Mouse (Mus musculus): Measurements from ENCODE around the gene Ndst2. TPM values are rescaled to one million over a fixed set of nuclear protein-coding genes. Genes with fewer than 3 reads are reported as not detected.

Gene Ndst2
- polyA plus RNA-seq, 1 experiment: 37.9 TPM

DNA sequence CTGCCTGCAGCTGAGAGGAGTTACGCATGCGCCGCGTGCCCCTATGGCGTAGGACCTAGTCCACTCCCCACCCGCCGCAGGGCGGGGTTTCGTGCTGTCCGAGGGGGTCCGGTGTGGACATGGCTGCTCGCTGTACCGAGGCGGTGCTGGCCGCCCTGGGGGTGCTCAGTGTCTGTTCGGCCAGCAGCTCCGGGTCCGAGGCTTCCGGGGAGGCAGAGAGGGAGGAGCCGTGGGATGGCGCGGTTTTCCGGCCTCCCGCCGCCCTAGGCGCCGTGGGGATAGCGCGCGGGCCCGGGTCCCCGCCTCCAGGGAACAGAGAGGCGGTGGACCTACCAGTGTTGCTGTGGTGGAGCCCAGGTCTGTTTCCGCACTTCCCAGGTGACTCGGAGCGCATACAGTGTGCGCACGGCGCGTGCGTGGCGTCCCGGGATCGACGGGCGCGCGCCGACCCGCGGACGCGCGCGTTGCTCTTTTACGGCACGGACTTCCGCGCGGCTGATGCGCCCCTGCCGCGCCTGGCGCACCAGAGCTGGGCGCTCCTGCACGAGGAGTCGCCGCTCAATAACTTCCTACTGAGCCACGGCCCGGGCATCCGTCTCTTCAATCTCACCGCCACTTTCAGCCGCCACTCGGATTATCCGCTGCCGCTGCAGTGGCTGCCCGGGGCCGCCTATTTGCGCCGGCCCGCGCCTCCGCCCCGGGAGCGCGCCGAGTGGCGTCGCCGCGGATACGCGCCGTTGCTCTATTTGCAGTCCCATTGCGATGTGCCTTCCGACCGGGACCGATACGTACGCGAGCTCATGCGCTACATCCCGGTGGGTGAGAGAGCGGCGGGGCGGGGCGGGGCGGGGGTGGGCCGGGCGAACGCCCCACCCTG lies 39.2 kb downstream of the Ndst2 start, which contains the start of gene Fut11:
Gene Fut11 (plus strand): TSS at position 85 of the 877 bp plus-strand sequence.
- under 1% methylated on average over 111 of the region's 111 CpGs for WGBS
- peaks cover 9% of the 10 kb centered on the region; the same call in 1 of the 2 replicates for H3K4me1 ChIP-seq (ENCODE audit: control insufficient read depth, insufficient read depth, low read length)

DNA sequence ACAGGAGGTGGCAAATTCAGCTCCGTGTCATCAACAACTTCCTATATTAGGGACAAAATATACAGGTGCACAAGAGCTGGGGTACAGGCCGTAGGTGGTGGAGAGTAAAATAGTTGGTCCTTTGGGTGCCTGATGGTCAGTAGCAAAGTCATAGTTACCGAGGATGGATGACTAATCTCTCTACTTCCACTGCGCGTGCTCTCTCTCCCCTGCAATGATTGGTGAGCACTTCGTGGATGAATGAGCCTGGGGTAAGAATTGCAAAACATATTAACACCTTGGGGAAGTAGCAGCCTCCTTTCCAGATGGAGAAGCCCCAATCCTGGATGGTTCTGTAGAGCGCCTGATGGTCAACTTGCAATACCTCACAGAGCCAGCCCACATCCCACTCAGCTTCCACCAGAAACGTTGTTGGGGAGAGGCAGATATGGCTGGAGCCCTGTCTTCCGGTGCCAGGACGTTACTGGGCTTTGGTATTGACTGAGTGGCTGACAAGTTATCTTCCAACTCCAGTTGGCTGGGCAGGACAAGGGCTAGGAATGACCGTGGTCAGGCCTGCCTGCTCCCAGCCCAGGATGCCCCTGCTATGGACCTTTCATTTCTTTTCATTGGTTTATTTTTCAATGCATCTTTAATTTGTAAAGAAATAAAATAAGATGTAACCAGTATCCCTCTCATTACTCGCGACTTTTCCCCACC lies 40.0 kb downstream of the Ndst2 start:
- Histone ChIP-seq H3K27ac (ENCODE audit: insufficient read depth, low read length) (peak overlapping the region; percentile 97), H3K4me3 (replicated peaks; ENCODE audit: insufficient read depth, low read depth, low read length) (peak overlapping the region; percentile 90), H3K4me1 (ENCODE audit: control insufficient read depth, insufficient read depth, low read length) (peaks cover 9% of the 10 kb centered on the region; the same call in 1 of the 2 replicates), H3K27me3 (ENCODE audit: control insufficient read depth, insufficient read depth, low read length) (no peaks in the 10 kb centered on the region)
- DNase-seq: no peak
- TF ChIP-seq CTCF (IDR thresholded peaks at IDR 0.05; ENCODE audit: borderline replicate concordance, insufficient read depth, low read depth, low read length) (no peak), POLR2A (IDR thresholded peaks at IDR 0.05; ENCODE audit: borderline replicate concordance, insufficient read depth, low read length) (no peak)
- 36% methylated on average over 13 of the region's 13 CpGs for WGBS

More for the DNA sequence above, 39.2 kb downstream of the Ndst2 start, which contains the start of gene Fut11:
- peak; percentile 91 to 92 for DNase-seq
- peak within 1 kb of the TSS; percentile 90 for H3K4me3 ChIP-seq (replicated peaks; ENCODE audit: insufficient read depth, low read depth, low read length)
- no peaks in the 10 kb centered on the region for H3K27me3 ChIP-seq (ENCODE audit: control insufficient read depth, insufficient read depth, low read length)
- peak; percentile 82 for TF ChIP-seq POLR2A (IDR thresholded peaks at IDR 0.05; ENCODE audit: borderline replicate concordance, insufficient read depth, low read length)
- TF ChIP-seq CTCF (IDR thresholded peaks at IDR 0.05; ENCODE audit: borderline replicate concordance, insufficient read depth, low read depth, low read length): no peak
- H3K27ac ChIP-seq (ENCODE audit: insufficient read depth, low read length): peak within 1 kb of the TSS; percentile 97

DNA sequence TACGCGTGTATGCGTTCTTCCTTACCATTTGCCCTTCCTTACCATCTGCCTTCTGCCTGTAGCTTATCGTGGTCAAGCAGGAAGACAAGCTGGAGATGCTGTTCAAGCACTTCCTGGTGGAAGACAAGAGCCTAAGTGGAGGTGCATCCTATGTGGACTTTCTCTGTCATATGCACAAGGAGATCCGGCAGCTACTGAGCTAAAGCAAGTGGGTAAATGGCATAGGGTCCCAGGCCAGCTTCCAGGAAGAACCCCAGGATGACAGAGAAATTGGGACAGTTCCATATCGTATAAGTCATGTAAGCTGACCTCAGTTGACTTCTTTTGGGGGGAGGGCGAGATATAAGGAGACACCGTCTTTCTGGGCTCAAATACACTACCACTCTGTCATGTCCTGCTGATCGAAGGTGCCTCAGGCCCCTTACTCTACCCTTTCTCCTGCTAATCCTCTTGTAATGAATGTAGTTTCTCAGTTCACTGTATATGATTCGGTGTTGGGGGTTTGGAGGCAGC lies 40.7 kb downstream of the Ndst2 start:
- no peak for DNase-seq
- WGBS: 84% methylated on average over 10 of the region's 10 CpGs
- no peak for TF ChIP-seq POLR2A (IDR thresholded peaks at IDR 0.05; ENCODE audit: borderline replicate concordance, insufficient read depth, low read length)
- TF ChIP-seq CTCF (IDR thresholded peaks at IDR 0.05; ENCODE audit: borderline replicate concordance, insufficient read depth, low read depth, low read length): no peak
- 0 out of 2 replicates have a peak overlapping the region, but pooled peaks have one; percentile 18 for H3K27ac ChIP-seq (ENCODE audit: insufficient read depth, low read length)
- H3K27me3 ChIP-seq (ENCODE audit: control insufficient read depth, insufficient read depth, low read length): no peaks in the 10 kb centered on the region
- H3K4me1 ChIP-seq (ENCODE audit: control insufficient read depth, insufficient read depth, low read length): peaks cover 9% of the 10 kb centered on the region; the same call in 1 of the 2 replicates
- H3K4me3 ChIP-seq (replicated peaks; ENCODE audit: insufficient read depth, low read depth, low read length): no peak overlapping the region

DNA sequence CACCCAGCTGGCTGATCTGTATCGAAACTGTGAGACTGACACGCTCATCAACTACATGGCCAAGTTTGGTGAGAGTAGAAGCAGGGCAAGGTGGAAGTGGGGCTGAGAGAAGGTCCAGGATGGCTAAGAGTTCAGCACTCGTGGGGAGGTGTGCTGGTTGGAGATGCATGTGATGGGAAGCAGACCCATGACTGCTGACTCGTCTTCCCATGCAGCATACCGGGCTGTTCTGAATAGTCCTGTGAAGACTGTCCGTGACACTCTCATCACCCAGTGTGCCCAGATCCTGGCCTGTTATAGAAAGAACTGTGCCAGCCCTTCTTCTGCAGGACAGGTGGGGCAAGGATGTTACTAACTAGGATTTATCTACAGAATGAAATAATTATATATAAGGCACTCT lies 42.6 kb downstream of the Ndst2 start:
- DNase-seq: no peak
- no peaks in the 10 kb centered on the region for H3K27me3 ChIP-seq (ENCODE audit: control insufficient read depth, insufficient read depth, low read length)
- no peak overlapping the region for H3K4me3 ChIP-seq (replicated peaks; ENCODE audit: insufficient read depth, low read depth, low read length)
- H3K27ac ChIP-seq (ENCODE audit: insufficient read depth, low read length): no peak overlapping the region
- peaks cover 9% of the 10 kb centered on the region; the same call in 1 of the 2 replicates for H3K4me1 ChIP-seq (ENCODE audit: control insufficient read depth, insufficient read depth, low read length)
- 85% methylated on average over 6 of the region's 6 CpGs for WGBS
- TF ChIP-seq POLR2A (IDR thresholded peaks at IDR 0.05; ENCODE audit: borderline replicate concordance, insufficient read depth, low read length) (no peak), CTCF (IDR thresholded peaks at IDR 0.05; ENCODE audit: borderline replicate concordance, insufficient read depth, low read depth, low read length) (no peak)

DNA sequence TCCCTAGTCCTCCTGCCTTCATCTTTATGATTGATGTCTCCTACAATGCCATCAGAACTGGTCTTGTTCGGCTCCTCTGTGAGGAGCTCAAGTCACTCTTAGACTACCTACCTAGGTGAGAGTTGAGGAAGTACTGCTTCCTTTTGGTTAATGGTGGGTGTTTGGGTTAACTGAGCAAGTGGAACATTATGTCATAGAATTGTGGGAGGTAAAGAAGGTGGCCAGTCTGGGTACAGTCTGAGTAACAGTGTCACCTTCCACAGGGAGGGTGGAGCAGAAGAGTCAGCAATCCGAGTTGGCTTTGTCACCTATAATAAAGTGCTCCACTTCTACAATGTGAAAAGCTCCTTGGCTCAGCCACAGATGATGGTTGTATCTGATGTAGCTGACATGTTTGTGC lies 45.4 kb downstream of the Ndst2 start:
- WGBS: 88% methylated on average over 2 of the region's 2 CpGs
- TF ChIP-seq POLR2A (IDR thresholded peaks at IDR 0.05; ENCODE audit: borderline replicate concordance, insufficient read depth, low read length) (no peak), CTCF (IDR thresholded peaks at IDR 0.05; ENCODE audit: borderline replicate concordance, insufficient read depth, low read depth, low read length) (no peak)
- H3K27ac ChIP-seq (ENCODE audit: insufficient read depth, low read length): no peak overlapping the region

DNA sequence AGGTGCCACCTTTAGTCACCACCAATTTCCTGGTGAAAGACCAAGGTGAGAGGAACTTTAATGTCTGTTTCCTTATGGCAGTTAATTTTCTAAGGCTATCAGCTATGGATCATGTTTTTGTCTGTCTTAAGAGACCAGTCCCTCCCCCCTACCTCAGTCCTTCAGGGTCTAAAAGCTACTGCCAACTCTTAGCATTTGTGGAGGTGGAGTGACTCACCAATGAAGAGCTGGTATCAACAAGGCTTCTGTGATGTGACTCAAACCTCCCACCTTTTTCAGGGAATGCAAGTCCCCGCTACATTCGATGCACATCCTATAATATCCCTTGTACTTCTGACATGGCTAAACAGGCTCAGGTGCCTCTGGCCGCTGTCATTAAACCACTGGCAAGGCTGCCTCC lies 47.8 kb downstream of the Ndst2 start:
- DNase-seq: no peak
- 97% methylated on average over 3 of the region's 3 CpGs for WGBS
- H3K4me3 ChIP-seq (replicated peaks; ENCODE audit: insufficient read depth, low read depth, low read length): no peak overlapping the region
- TF ChIP-seq CTCF (IDR thresholded peaks at IDR 0.05; ENCODE audit: borderline replicate concordance, insufficient read depth, low read depth, low read length) (no peak), POLR2A (IDR thresholded peaks at IDR 0.05; ENCODE audit: borderline replicate concordance, insufficient read depth, low read length) (no peak)
- H3K4me1 ChIP-seq (ENCODE audit: control insufficient read depth, insufficient read depth, low read length): no peaks in the 10 kb centered on the region
- no peak overlapping the region for H3K27ac ChIP-seq (ENCODE audit: insufficient read depth, low read length)
- no peaks in the 10 kb centered on the region for H3K27me3 ChIP-seq (ENCODE audit: control insufficient read depth, insufficient read depth, low read length)

More for the DNA sequence above, 45.4 kb downstream of the Ndst2 start:
- H3K27me3 ChIP-seq (ENCODE audit: control insufficient read depth, insufficient read depth, low read length): no peaks in the 10 kb centered on the region
- H3K4me3 ChIP-seq (replicated peaks; ENCODE audit: insufficient read depth, low read depth, low read length): no peak overlapping the region
- H3K4me1 ChIP-seq (ENCODE audit: control insufficient read depth, insufficient read depth, low read length): peaks cover 4% of the 10 kb centered on the region; the same call in 1 of the 2 replicates
- no peak for DNase-seq

DNA sequence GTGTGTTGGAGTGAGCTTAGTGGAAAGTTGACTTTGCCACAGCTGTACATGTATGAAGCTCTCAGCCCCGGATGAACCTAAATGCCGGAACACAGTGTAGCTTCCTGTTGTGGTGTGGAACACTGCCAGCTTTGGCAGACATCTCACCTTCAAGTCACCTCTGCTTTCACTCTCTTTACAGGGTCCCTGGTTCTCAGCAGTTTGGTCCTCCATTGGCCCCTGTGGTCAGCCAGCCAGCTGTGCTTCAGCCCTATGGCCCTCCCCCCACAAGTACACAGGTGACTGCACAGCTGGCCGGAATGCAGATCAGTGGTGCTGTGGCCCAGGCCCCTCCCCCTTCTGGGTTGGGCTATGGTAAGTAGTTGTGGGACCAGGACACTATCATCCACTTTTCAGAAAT lies 51.9 kb downstream of the Ndst2 start:
- Histone ChIP-seq H3K4me1 (ENCODE audit: control insufficient read depth, insufficient read depth, low read length) (no peaks in the 10 kb centered on the region), H3K27ac (ENCODE audit: insufficient read depth, low read length) (no peak overlapping the region), H3K4me3 (replicated peaks; ENCODE audit: insufficient read depth, low read depth, low read length) (no peak overlapping the region), H3K27me3 (ENCODE audit: control insufficient read depth, insufficient read depth, low read length) (no peaks in the 10 kb centered on the region)
- DNase-seq: no peak
- 24% methylated on average over 3 of the region's 3 CpGs for WGBS
- TF ChIP-seq POLR2A (IDR thresholded peaks at IDR 0.05; ENCODE audit: borderline replicate concordance, insufficient read depth, low read length) (no peak), CTCF (IDR thresholded peaks at IDR 0.05; ENCODE audit: borderline replicate concordance, insufficient read depth, low read depth, low read length) (no peak)

Measured in cerebellum, adult 2 months (tissue).